Comparison of ENCODE assay signal across 8 mouse cellular contexts in the genomic region with DNA sequence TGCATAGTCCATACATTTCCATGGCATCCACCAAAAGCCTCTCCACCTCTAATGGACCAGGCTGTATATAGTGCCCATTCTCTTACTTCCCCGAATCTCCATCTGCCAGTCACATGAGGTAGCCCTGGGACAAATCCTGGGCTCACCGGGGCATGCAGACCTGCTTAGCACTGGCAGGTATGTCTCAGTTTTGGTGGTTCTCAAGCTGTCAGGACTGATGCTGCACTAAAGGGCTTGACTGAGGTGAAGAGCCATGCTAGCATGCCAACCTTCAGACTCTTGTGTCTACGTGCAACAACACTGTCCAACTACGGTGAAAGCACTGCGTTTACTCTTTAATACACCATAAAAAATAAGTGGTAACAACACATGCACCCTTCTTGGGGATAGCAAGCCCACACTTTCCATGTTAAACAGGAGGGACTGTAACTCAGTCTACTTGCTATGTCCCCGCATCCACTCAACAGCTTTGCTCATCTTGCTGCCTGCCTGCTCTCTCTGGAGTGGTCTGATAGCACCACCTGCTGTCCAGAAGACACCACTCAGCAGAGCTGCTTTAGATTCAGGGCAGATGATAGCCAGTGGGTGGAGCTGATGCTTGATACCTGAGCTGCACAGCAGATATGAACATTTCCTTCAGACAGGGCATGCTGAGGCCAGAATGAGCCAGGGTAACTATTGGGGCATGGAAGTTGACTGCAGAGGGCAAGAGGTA.
DNase-seq lines count a peak whose midpoint lies in the region; ATAC-seq and TF ChIP-seq lines count a peak whose summit lies in the region.

No protein-coding gene starts in this region.

- no peaks in the 10 kb centered on the region for H3K9me3 ChIP-seq in hindbrain, postnatal 0 days (ENCODE audit: low read length)

- no peak overlapping the region for H3K4me2 ChIP-seq in hindbrain, postnatal 0 days (ENCODE audit: low read depth, low read length)

- TF ChIP-seq CTCF in hindbrain, postnatal 0 days (IDR thresholded peaks at IDR 0.05; ENCODE audit: low read depth), result peak; percentile 98

- H3K9ac ChIP-seq in hindbrain, postnatal 0 days (replicated peaks; ENCODE audit: low read length), result no peak overlapping the region

- H3K27me3 ChIP-seq in hindbrain, postnatal 0 days (ENCODE audit: insufficient read depth, low read length), result no peaks in the 10 kb centered on the region

- no peaks in the 10 kb centered on the region; the same call in 1 of the 2 replicates for H3K36me3 ChIP-seq in hindbrain, postnatal 0 days (ENCODE audit: insufficient read depth, low read length)

- 82% methylated on average over 6 of the region's 6 CpGs for WGBS in hindbrain, postnatal 0 days

- H3K4me3 ChIP-seq in hindbrain, postnatal 0 days (ENCODE audit: low read length), result no peak overlapping the region

- no peak overlapping the region for H3K27ac ChIP-seq in hindbrain, postnatal 0 days

- DNase-seq in T-cell, adult 2 months (ENCODE audit: low spot score), result peak; percentile 35
- peak; percentile 92 to 93 for DNase-seq in cerebellum, postnatal 14 days
- peak; percentile 75 to 78 for DNase-seq in frontal cortex, postnatal 14 days (ENCODE audit: low spot score in 2 of 2)
- peak; percentile 91 for DNase-seq in hindbrain, postnatal 0 days (ENCODE audit: low spot score)
- peak; percentile 73 for DNase-seq in left cerebral cortex, adult 11 months (ENCODE audit: low spot score)
- peak; percentile 79 for DNase-seq in right cerebral cortex, postnatal 14 days
- DNase-seq in urinary bladder, postnatal 25 days (ENCODE audit: low spot score), result peak; percentile 60

- peak; percentile 93 for ATAC-seq in hindbrain, postnatal 0 days
- ATAC-seq in megakaryocyte, adult 5-6 weeks (ENCODE audit: poor library complexity, severe bottlenecking), result peak; percentile 35; the same call in 1 of the 2 replicates

- H3K4me1 ChIP-seq in hindbrain, postnatal 0 days (ENCODE audit: insufficient read depth, low read length), result no peaks in the 10 kb centered on the region

Comparison
In these comparisons a context has a peak if more than half of its experiments do, and no peak if none do; other contexts are left out.
1. DNase-seq: peak in every context shown above with its lines; median percentile 92 in cerebellum, postnatal 14 days; 91 in hindbrain, postnatal 0 days; 79 in right cerebral cortex, postnatal 14 days; 76 in frontal cortex, postnatal 14 days; 73 in left cerebral cortex, adult 11 months; 60 in urinary bladder, postnatal 25 days; 35 in T-cell, adult 2 months.